Mouse (Mus musculus): ENCODE results near the gene Wdr37. TPM values are rescaled to one million over a fixed set of nuclear protein-coding genes. Genes with fewer than 3 reads are reported as not detected.
A peak's percentile ranks its signal among the peaks of the same experiment; 100 is the strongest.

The Wdr37 gene
- polyA plus RNA-seq, 1 experiment, result 62.4 TPM

GRCm38 (mm10) chr13:8822201-8822600 lies 49.5 kb downstream of the Wdr37 start:
- TF ChIP-seq CTCF (IDR thresholded peaks at IDR 0.05; ENCODE audit: borderline replicate concordance, insufficient read depth, low read depth, low read length), result no peak
- no peak for TF ChIP-seq POLR2A (IDR thresholded peaks at IDR 0.05; ENCODE audit: borderline replicate concordance, insufficient read depth, low read length)
- Histone ChIP-seq H3K27ac (ENCODE audit: insufficient read depth, low read length) (no peak overlapping the region), H3K27me3 (ENCODE audit: control insufficient read depth, insufficient read depth, low read length) (no peaks in the 10 kb centered on the region), H3K4me3 (replicated peaks; ENCODE audit: insufficient read depth, low read depth, low read length) (no peak overlapping the region), H3K4me1 (ENCODE audit: control insufficient read depth, insufficient read depth, low read length) (no peaks in the 10 kb centered on the region; the same call in 1 of the 2 replicates)
- DNase-seq, result peak in 1 of 2 experiments; percentile 34
- 9% methylated on average over 4 of the region's 4 CpGs for WGBS

GRCm38 (mm10) chr13:8805931-8806330 lies 65.8 kb downstream of the Wdr37 start:
- H3K27me3 ChIP-seq (ENCODE audit: control insufficient read depth, insufficient read depth, low read length), result no peaks in the 10 kb centered on the region
- WGBS, result 97% methylated on average over 2 of the region's 2 CpGs
- no peaks in the 10 kb centered on the region for H3K4me1 ChIP-seq (ENCODE audit: control insufficient read depth, insufficient read depth, low read length)
- DNase-seq, result no peak
- H3K4me3 ChIP-seq (replicated peaks; ENCODE audit: insufficient read depth, low read depth, low read length), result no peak overlapping the region
- TF ChIP-seq CTCF (IDR thresholded peaks at IDR 0.05; ENCODE audit: borderline replicate concordance, insufficient read depth, low read depth, low read length) (no peak), POLR2A (IDR thresholded peaks at IDR 0.05; ENCODE audit: borderline replicate concordance, insufficient read depth, low read length) (no peak)
- H3K27ac ChIP-seq (ENCODE audit: insufficient read depth, low read length), result no peak overlapping the region

GRCm38 (mm10) chr13:8800576-8800975 lies 71.1 kb downstream of the Wdr37 start:
- H3K4me1 ChIP-seq (ENCODE audit: control insufficient read depth, insufficient read depth, low read length), result no peaks in the 10 kb centered on the region
- DNase-seq, result no peak
- H3K4me3 ChIP-seq (replicated peaks; ENCODE audit: insufficient read depth, low read depth, low read length), result no peak overlapping the region
- WGBS, result 65% methylated on average over 6 of the region's 6 CpGs
- H3K27me3 ChIP-seq (ENCODE audit: control insufficient read depth, insufficient read depth, low read length), result no peaks in the 10 kb centered on the region
- no peak for TF ChIP-seq CTCF (IDR thresholded peaks at IDR 0.05; ENCODE audit: borderline replicate concordance, insufficient read depth, low read depth, low read length)
- TF ChIP-seq POLR2A (IDR thresholded peaks at IDR 0.05; ENCODE audit: borderline replicate concordance, insufficient read depth, low read length), result no peak
- H3K27ac ChIP-seq (ENCODE audit: insufficient read depth, low read length), result no peak overlapping the region

GRCm38 (mm10) chr13:8793217-8793616 lies 78.5 kb downstream of the Wdr37 start:
- Histone ChIP-seq H3K4me1 (ENCODE audit: control insufficient read depth, insufficient read depth, low read length) (no peaks in the 10 kb centered on the region), H3K4me3 (replicated peaks; ENCODE audit: insufficient read depth, low read depth, low read length) (no peak overlapping the region), H3K27ac (ENCODE audit: insufficient read depth, low read length) (no peak overlapping the region), H3K27me3 (ENCODE audit: control insufficient read depth, insufficient read depth, low read length) (no peaks in the 10 kb centered on the region)
- DNase-seq, result no peak
- WGBS, result 67% methylated on average over 8 of the region's 8 CpGs
- TF ChIP-seq POLR2A (IDR thresholded peaks at IDR 0.05; ENCODE audit: borderline replicate concordance, insufficient read depth, low read length) (no peak), CTCF (IDR thresholded peaks at IDR 0.05; ENCODE audit: borderline replicate concordance, insufficient read depth, low read depth, low read length) (no peak)

GRCm38 (mm10) chr13:8785185-8785584 lies 86.5 kb downstream of the Wdr37 start:
- DNase-seq, result peak; percentile 59 to 62

GRCm38 (mm10) chr13:8784308-8785061 lies 87.2 kb downstream of the Wdr37 start:
- H3K4me1 ChIP-seq (ENCODE audit: control insufficient read depth, insufficient read depth, low read length), result peaks cover 8% of the 10 kb centered on the region
- TF ChIP-seq CTCF (IDR thresholded peaks at IDR 0.05; ENCODE audit: borderline replicate concordance, insufficient read depth, low read depth, low read length) (no peak), POLR2A (IDR thresholded peaks at IDR 0.05; ENCODE audit: borderline replicate concordance, insufficient read depth, low read length) (no peak)
- no peak overlapping the region for H3K27ac ChIP-seq (ENCODE audit: insufficient read depth, low read length)
- H3K4me3 ChIP-seq (replicated peaks; ENCODE audit: insufficient read depth, low read depth, low read length), result no peak overlapping the region
- no peaks in the 10 kb centered on the region for H3K27me3 ChIP-seq (ENCODE audit: control insufficient read depth, insufficient read depth, low read length)
- no peak for DNase-seq
- 92% methylated on average over 14 of the region's 14 CpGs for WGBS

More at GRCm38 (mm10) chr13:8785185-8785584, 86.5 kb downstream of the Wdr37 start:
- no peaks in the 10 kb centered on the region for H3K27me3 ChIP-seq (ENCODE audit: control insufficient read depth, insufficient read depth, low read length)
- H3K4me3 ChIP-seq (replicated peaks; ENCODE audit: insufficient read depth, low read depth, low read length), result no peak overlapping the region
- 39% methylated on average over 9 of the region's 9 CpGs for WGBS
- TF ChIP-seq CTCF (IDR thresholded peaks at IDR 0.05; ENCODE audit: borderline replicate concordance, insufficient read depth, low read depth, low read length) (peak; percentile 65), POLR2A (IDR thresholded peaks at IDR 0.05; ENCODE audit: borderline replicate concordance, insufficient read depth, low read length) (no peak)
- no peak overlapping the region for H3K27ac ChIP-seq (ENCODE audit: insufficient read depth, low read length)
- peaks cover 8% of the 10 kb centered on the region for H3K4me1 ChIP-seq (ENCODE audit: control insufficient read depth, insufficient read depth, low read length)

GRCm38 (mm10) chr13:8783686-8784307 lies 87.9 kb downstream of the Wdr37 start:
- peaks cover 8% of the 10 kb centered on the region for H3K4me1 ChIP-seq (ENCODE audit: control insufficient read depth, insufficient read depth, low read length)
- TF ChIP-seq POLR2A (IDR thresholded peaks at IDR 0.05; ENCODE audit: borderline replicate concordance, insufficient read depth, low read length), result no peak
- TF ChIP-seq CTCF (IDR thresholded peaks at IDR 0.05; ENCODE audit: borderline replicate concordance, insufficient read depth, low read depth, low read length), result no peak
- no peaks in the 10 kb centered on the region for H3K27me3 ChIP-seq (ENCODE audit: control insufficient read depth, insufficient read depth, low read length)
- 90% methylated on average over 10 of the region's 10 CpGs for WGBS
- no peak overlapping the region for H3K4me3 ChIP-seq (replicated peaks; ENCODE audit: insufficient read depth, low read depth, low read length)
- H3K27ac ChIP-seq (ENCODE audit: insufficient read depth, low read length), result no peak overlapping the region
- DNase-seq, result no peak

- peak; percentile 55 to 75 for DNase-seq
- peak overlapping the region; percentile 7; the same call in 1 of the 2 replicates for H3K27ac ChIP-seq (ENCODE audit: insufficient read depth, low read length)
- 9% methylated on average over 4 of the region's 4 CpGs for WGBS
- peaks cover 8% of the 10 kb centered on the region for H3K4me1 ChIP-seq (ENCODE audit: control insufficient read depth, insufficient read depth, low read length)
- no peaks in the 10 kb centered on the region for H3K27me3 ChIP-seq (ENCODE audit: control insufficient read depth, insufficient read depth, low read length)
- no peak overlapping the region for H3K4me3 ChIP-seq (replicated peaks; ENCODE audit: insufficient read depth, low read depth, low read length)
- TF ChIP-seq CTCF (IDR thresholded peaks at IDR 0.05; ENCODE audit: borderline replicate concordance, insufficient read depth, low read depth, low read length) (no peak), POLR2A (IDR thresholded peaks at IDR 0.05; ENCODE audit: borderline replicate concordance, insufficient read depth, low read length) (no peak)
These were observed 89.1 kb downstream of the Wdr37 start for GRCm38 (mm10) chr13:8782636-8783035.

All from cerebellum, adult 2 months (tissue).